Mouse (Mus musculus) midbrain, embryonic 14.5 days (tissue): ENCODE results near the gene Tns1. TPM values are rescaled to one million over a fixed set of nuclear protein-coding genes. Genes with fewer than 3 reads are reported as not detected.

ENCODE experiments used
- ATAC-seq: fragments of 200-750 bp; cut with Nextera tagmentation; 2 replicates; pipeline ENCODE4 v1.8.0; 2017; ENCODE audit warnings: moderate number of reproducible peaks, moderate library complexity; ENCODE audit not compliant: low FRiP score, low TSS enrichment
- DNase-seq: peaks from one replicate; pipeline ENCODE4 v3.0.0-alpha.2; 2015
- H3K27ac ChIP-seq: fragments of 300-500 bp; sonication (generic); replicated peaks from 2 replicates; pipeline ENCODE4 v1.5.1; 2014; ENCODE audit warnings: mild to moderate bottlenecking, low read depth, low read length, moderate library complexity
- H3K27me3 ChIP-seq: fragments of 300-500 bp; sonication (generic); 2 replicates; pipeline ENCODE4 v1.6.1; 2014; ENCODE audit warnings: low read length, control low read depth, mixed read lengths; ENCODE audit not compliant: control insufficient read depth, insufficient read depth
- H3K36me3 ChIP-seq: fragments of 300-500 bp; sonication (generic); 2 replicates; pipeline ENCODE4 v1.6.1; 2014; ENCODE audit warnings: low read length, control low read depth; ENCODE audit not compliant: control insufficient read depth, insufficient read depth
- H3K4me1 ChIP-seq: fragments of 300-500 bp; sonication (generic); 2 replicates; pipeline ENCODE4 v1.6.1; 2014; ENCODE audit warnings: mild to moderate bottlenecking, antibody characterized with exemption, low read length, control low read depth; ENCODE audit not compliant: control insufficient read depth, insufficient read depth
- H3K4me2 ChIP-seq: fragments of 300-500 bp; sonication (generic); 2 replicates; pipeline ENCODE4 v1.6.1; 2014; ENCODE audit warnings: mild to moderate bottlenecking, low read length, moderate library complexity
- H3K4me3 ChIP-seq: fragments of 300-500 bp; sonication (generic); replicated peaks from 2 replicates; pipeline ENCODE4 v1.5.1; 2014; ENCODE audit warnings: low read depth, low read length
- H3K9ac ChIP-seq: fragments of 300-500 bp; sonication (generic); replicated peaks from 2 replicates; pipeline ENCODE4 v1.6.1; 2014; ENCODE audit warnings: mild to moderate bottlenecking, low read length, moderate library complexity
- H3K9me3 ChIP-seq: fragments of 300-500 bp; sonication (generic); 2 replicates; pipeline ENCODE4 v1.6.1; 2016; ENCODE audit warnings: low read length, control low read depth, mixed read lengths; ENCODE audit not compliant: control insufficient read depth
- WGBS: fragments of 180-500 bp; shearing (Covaris S2); extraction: QIAGEN DNeasy Blood & Tissue Kit; methylation state at CpG from one replicate; pipeline ENCODE4 v1.1.7; 2014; 5-methylcytosine and 5-hydroxymethylcytosine counted together
- polyA plus RNA-seq: library from polyadenylated mRNA; unstranded; fragments of >200 nt; fragmentation: Nextera tagmentation; extraction: Ambion mirVana; gene quantifications from 2 replicates; pipeline ENCODE4 v1.2.1, GENCODE M21; 2014

Gene Tns1
- polyA plus RNA-seq, 1 experiment from 2014 or later, result 11.0 TPM

GRCm38 (mm10) chr1:74017399-74018172 is 106.7 kb downstream of the Tns1 start:
- ATAC-seq (no peak), DNase-seq (no peak)
- H3K4me1 ChIP-seq, result no peaks in the 10 kb centered on the region
- no peaks in the 10 kb centered on the region for H3K27me3 ChIP-seq
- WGBS, result 88% methylated on average over 9 of the region's 9 CpGs
- H3K4me3 ChIP-seq, result no peak overlapping the region
- no peak overlapping the region for H3K4me2 ChIP-seq
- no peaks in the 10 kb centered on the region for H3K36me3 ChIP-seq
- H3K9ac ChIP-seq, result no peak overlapping the region
- H3K9me3 ChIP-seq, result no peaks in the 10 kb centered on the region
- H3K27ac ChIP-seq, result no peak overlapping the region

GRCm38 (mm10) chr1:74016618-74017017 is 107.6 kb downstream of the Tns1 start:
- Histone ChIP-seq H3K9me3 (no peaks in the 10 kb centered on the region), H3K27ac (no peak overlapping the region), H3K36me3 (no peaks in the 10 kb centered on the region), H3K9ac (no peak overlapping the region), H3K4me2 (no peak overlapping the region), H3K27me3 (no peaks in the 10 kb centered on the region), H3K4me3 (no peak overlapping the region), H3K4me1 (no peaks in the 10 kb centered on the region)
- ATAC-seq (no peak), DNase-seq (no peak)
- 88% methylated on average over 5 of the region's 5 CpGs for WGBS

- no peak overlapping the region for H3K4me2 ChIP-seq
- no peak overlapping the region for H3K27ac ChIP-seq
- no peaks in the 10 kb centered on the region for H3K9me3 ChIP-seq
- DNase-seq (no peak), ATAC-seq (no peak)
- no peak overlapping the region for H3K9ac ChIP-seq
- no peaks in the 10 kb centered on the region for H3K4me1 ChIP-seq
- H3K4me3 ChIP-seq, result no peak overlapping the region
- H3K27me3 ChIP-seq, result no peaks in the 10 kb centered on the region
- WGBS, result 77% methylated on average over 8 of the region's 8 CpGs
- no peaks in the 10 kb centered on the region for H3K36me3 ChIP-seq
Measured at GRCm38 (mm10) chr1:74015513-74016234, 108.6 kb downstream of the Tns1 start.

GRCm38 (mm10) chr1:74014538-74015327 is 109.5 kb downstream of the Tns1 start:
- no peak overlapping the region for H3K4me3 ChIP-seq
- H3K4me1 ChIP-seq, result no peaks in the 10 kb centered on the region
- H3K27ac ChIP-seq, result no peak overlapping the region
- H3K36me3 ChIP-seq, result no peaks in the 10 kb centered on the region
- H3K27me3 ChIP-seq, result no peaks in the 10 kb centered on the region
- ATAC-seq (no peak), DNase-seq (no peak)
- 82% methylated on average over 10 of the region's 14 CpGs for WGBS
- no peak overlapping the region for H3K9ac ChIP-seq
- H3K4me2 ChIP-seq, result no peak overlapping the region
- no peaks in the 10 kb centered on the region; the same call in 1 of the 2 replicates for H3K9me3 ChIP-seq

- 91% methylated on average over 14 of the region's 14 CpGs for WGBS
- H3K9me3 ChIP-seq, result no peaks in the 10 kb centered on the region; the same call in 1 of the 2 replicates
Measured at GRCm38 (mm10) chr1:74013296-74014031, 110.8 kb downstream of the Tns1 start.

GRCm38 (mm10) chr1:74012706-74013105 is 111.5 kb downstream of the Tns1 start:
- no peaks in the 10 kb centered on the region for H3K4me1 ChIP-seq
- DNase-seq (no peak), ATAC-seq (no peak)
- no peaks in the 10 kb centered on the region for H3K36me3 ChIP-seq
- H3K27ac ChIP-seq, result no peak overlapping the region
- no peaks in the 10 kb centered on the region for H3K27me3 ChIP-seq
- no peak overlapping the region for H3K9ac ChIP-seq
- H3K4me2 ChIP-seq, result no peak overlapping the region
- 91% methylated on average over 10 of the region's 10 CpGs for WGBS
- no peaks in the 10 kb centered on the region; the same call in 1 of the 2 replicates for H3K9me3 ChIP-seq
- H3K4me3 ChIP-seq, result no peak overlapping the region

More at GRCm38 (mm10) chr1:74013296-74014031, 110.8 kb downstream of the Tns1 start:
- H3K27ac ChIP-seq, result no peak overlapping the region
- H3K9ac ChIP-seq, result no peak overlapping the region
- ATAC-seq (peak; percentile 31; the same call in 1 of the 2 replicates), DNase-seq (no peak)
- H3K4me2 ChIP-seq, result no peak overlapping the region
- no peak overlapping the region for H3K4me3 ChIP-seq
- no peaks in the 10 kb centered on the region for H3K36me3 ChIP-seq
- H3K4me1 ChIP-seq, result no peaks in the 10 kb centered on the region
- no peaks in the 10 kb centered on the region for H3K27me3 ChIP-seq

- H3K9me3 ChIP-seq, result no peaks in the 10 kb centered on the region; the same call in 1 of the 2 replicates
- no peak overlapping the region for H3K9ac ChIP-seq
- no peak overlapping the region for H3K27ac ChIP-seq
- H3K4me2 ChIP-seq, result no peak overlapping the region
- 90% methylated on average over 3 of the region's 3 CpGs for WGBS
- DNase-seq (no peak), ATAC-seq (no peak)
- H3K4me1 ChIP-seq, result no peaks in the 10 kb centered on the region
- no peaks in the 10 kb centered on the region for H3K36me3 ChIP-seq
- H3K27me3 ChIP-seq, result no peaks in the 10 kb centered on the region
- no peak overlapping the region for H3K4me3 ChIP-seq
Measured at GRCm38 (mm10) chr1:74009495-74009894, 114.8 kb downstream of the Tns1 start.

- Histone ChIP-seq H3K4me3 (no peak overlapping the region), H3K27me3 (no peaks in the 10 kb centered on the region), H3K9me3 (no peaks in the 10 kb centered on the region; the same call in 1 of the 2 replicates), H3K9ac (no peak overlapping the region), H3K36me3 (no peaks in the 10 kb centered on the region), H3K4me1 (no peaks in the 10 kb centered on the region), H3K4me2 (no peak overlapping the region), H3K27ac (no peak overlapping the region)
- ATAC-seq (no peak), DNase-seq (no peak)
- 90% methylated on average over 3 of the region's 3 CpGs for WGBS
Measured at GRCm38 (mm10) chr1:74008966-74009365, 115.3 kb downstream of the Tns1 start.
